Mouse (Mus musculus): ENCODE measurements around the gene Ermp1. TPM values are rescaled to one million over a fixed set of nuclear protein-coding genes. Genes with fewer than 3 reads are reported as not detected.

Ermp1 gene
- polyA plus RNA-seq, 1 experiment from 2014 or later: 17.7 TPM

DNA sequence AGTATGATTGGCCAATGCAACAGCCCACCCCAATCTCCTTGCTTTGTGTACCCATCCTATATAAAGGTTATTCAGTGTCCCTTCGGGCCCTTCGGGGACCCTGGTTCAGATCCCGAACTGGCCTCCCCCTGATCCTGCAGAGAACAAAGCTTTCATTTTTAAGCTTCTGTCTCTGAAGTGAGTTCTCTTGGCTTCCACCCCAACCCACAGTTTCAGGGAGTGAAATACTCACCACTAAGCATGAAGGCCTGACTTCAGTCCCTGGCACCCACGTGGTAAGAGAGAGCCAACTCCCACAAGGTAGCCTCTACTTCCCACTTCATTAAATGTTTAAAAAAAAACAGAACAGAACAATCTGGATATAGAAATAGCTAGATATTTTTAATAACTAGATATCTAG lies 10.6 kb upstream of the Ermp1 start:
- Histone ChIP-seq H3K27me3 (replicated peaks; ENCODE audit: low read depth, poor library complexity, severe bottlenecking) (no peaks in the 10 kb centered on the region), H3K9me3 (no peaks in the 10 kb centered on the region), H3K36me3 (replicated peaks) (no peaks in the 10 kb centered on the region), H3K4me3 (no peak overlapping the region), H3K27ac (replicated peaks) (no peak overlapping the region), H3K4me1 (peaks cover 23% of the 10 kb centered on the region)
- 90% methylated on average over 4 of the region's 4 CpGs for WGBS
- no peak for DNase-seq (ENCODE audit: low spot score)

GRCm38 (mm10) chr19:29657558-29657957 lies 9.3 kb upstream of the Ermp1 start:
- Histone ChIP-seq H3K36me3 (replicated peaks) (no peaks in the 10 kb centered on the region), H3K4me3 (no peak overlapping the region), H3K9me3 (no peaks in the 10 kb centered on the region), H3K4me1 (peaks cover 26% of the 10 kb centered on the region), H3K27ac (replicated peaks) (no peak overlapping the region), H3K27me3 (replicated peaks; ENCODE audit: low read depth, poor library complexity, severe bottlenecking) (no peaks in the 10 kb centered on the region)
- WGBS: 93% methylated on average over 2 of the region's 2 CpGs
- DNase-seq (ENCODE audit: low spot score): no peak

GRCm38 (mm10) chr19:29657033-29657432 lies 8.8 kb upstream of the Ermp1 start:
- Histone ChIP-seq H3K4me1 (peaks cover 26% of the 10 kb centered on the region), H3K9me3 (no peaks in the 10 kb centered on the region), H3K27ac (replicated peaks) (no peak overlapping the region), H3K27me3 (replicated peaks; ENCODE audit: low read depth, poor library complexity, severe bottlenecking) (no peaks in the 10 kb centered on the region), H3K4me3 (no peak overlapping the region), H3K36me3 (replicated peaks) (no peaks in the 10 kb centered on the region)
- 47% methylated on average over 3 of the region's 3 CpGs for WGBS
- DNase-seq (ENCODE audit: low spot score): no peak

GRCm38 (mm10) chr19:29656620-29657019 lies 8.4 kb upstream of the Ermp1 start:
- no peak for DNase-seq (ENCODE audit: low spot score)
- H3K36me3 ChIP-seq (replicated peaks): no peaks in the 10 kb centered on the region
- H3K9me3 ChIP-seq: no peaks in the 10 kb centered on the region
- no peak overlapping the region for H3K4me3 ChIP-seq
- 73% methylated on average over 5 of the region's 5 CpGs for WGBS
- H3K4me1 ChIP-seq: peaks cover 26% of the 10 kb centered on the region
- H3K27ac ChIP-seq (replicated peaks): no peak overlapping the region
- H3K27me3 ChIP-seq (replicated peaks; ENCODE audit: low read depth, poor library complexity, severe bottlenecking): no peaks in the 10 kb centered on the region

GRCm38 (mm10) chr19:29656029-29656428 lies 7.8 kb upstream of the Ermp1 start:
- 78% methylated on average over 4 of the region's 4 CpGs for WGBS
- Histone ChIP-seq H3K9me3 (no peaks in the 10 kb centered on the region), H3K27me3 (replicated peaks; ENCODE audit: low read depth, poor library complexity, severe bottlenecking) (no peaks in the 10 kb centered on the region), H3K4me1 (peaks cover 26% of the 10 kb centered on the region), H3K36me3 (replicated peaks) (no peaks in the 10 kb centered on the region), H3K27ac (replicated peaks) (no peak overlapping the region), H3K4me3 (no peak overlapping the region)
- DNase-seq (ENCODE audit: low spot score): no peak

- Histone ChIP-seq H3K27ac (replicated peaks) (no peak overlapping the region), H3K4me1 (peaks cover 26% of the 10 kb centered on the region), H3K27me3 (replicated peaks; ENCODE audit: low read depth, poor library complexity, severe bottlenecking) (no peaks in the 10 kb centered on the region), H3K9me3 (no peaks in the 10 kb centered on the region), H3K36me3 (replicated peaks) (no peaks in the 10 kb centered on the region), H3K4me3 (no peak overlapping the region)
- 61% methylated on average over 6 of the region's 6 CpGs for WGBS
- no peak for DNase-seq (ENCODE audit: low spot score)
Measured at GRCm38 (mm10) chr19:29655148-29655547, 6.9 kb upstream of the Ermp1 start.

DNA sequence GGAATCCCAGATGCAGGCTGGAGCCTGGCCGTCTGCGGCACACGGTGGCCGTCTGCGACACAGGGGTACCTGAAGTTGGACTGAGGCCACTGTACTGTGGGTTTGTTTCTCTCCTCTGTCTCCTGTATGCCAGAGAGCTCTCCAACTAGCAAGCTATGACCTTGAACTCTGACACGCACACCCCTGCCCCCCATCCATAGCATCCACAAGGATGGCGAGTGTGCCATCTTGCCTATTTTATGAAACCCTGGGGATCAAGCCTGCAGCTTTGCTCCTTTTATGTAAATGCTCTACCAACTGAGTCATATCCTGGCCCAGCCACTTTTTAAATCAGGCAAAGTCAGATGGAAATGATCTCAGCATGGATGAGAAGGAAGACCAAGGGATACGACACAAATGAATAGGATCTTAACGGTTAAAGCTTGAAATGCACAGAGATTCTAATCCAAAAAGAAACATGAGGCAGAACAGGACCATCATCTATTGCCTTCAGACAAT lies 5.6 kb upstream of the Ermp1 start:
- Histone ChIP-seq H3K36me3 (replicated peaks) (no peaks in the 10 kb centered on the region), H3K4me3 (no peak overlapping the region), H3K27me3 (replicated peaks; ENCODE audit: low read depth, poor library complexity, severe bottlenecking) (no peaks in the 10 kb centered on the region), H3K4me1 (peaks cover 24% of the 10 kb centered on the region), H3K27ac (replicated peaks) (no peak overlapping the region), H3K9me3 (no peaks in the 10 kb centered on the region)
- WGBS: 87% methylated on average over 9 of the region's 9 CpGs
- no peak for DNase-seq (ENCODE audit: low spot score)

- Histone ChIP-seq H3K4me1 (peaks cover 7% of the 10 kb centered on the region; the same call in 1 of the 2 replicates), H3K4me3 (no peak overlapping the region), H3K27ac (replicated peaks) (no peak overlapping the region), H3K27me3 (replicated peaks; ENCODE audit: low read depth, poor library complexity, severe bottlenecking) (no peaks in the 10 kb centered on the region), H3K9me3 (no peaks in the 10 kb centered on the region), H3K36me3 (replicated peaks) (peaks cover 14% of the 10 kb centered on the region)
- no peak for DNase-seq (ENCODE audit: low spot score)
- WGBS: 80% methylated on average over 1 of the region's 1 CpGs
Measured at GRCm38 (mm10) chr19:29649683-29650082, 1.5 kb upstream of the Ermp1 start.

DNA sequence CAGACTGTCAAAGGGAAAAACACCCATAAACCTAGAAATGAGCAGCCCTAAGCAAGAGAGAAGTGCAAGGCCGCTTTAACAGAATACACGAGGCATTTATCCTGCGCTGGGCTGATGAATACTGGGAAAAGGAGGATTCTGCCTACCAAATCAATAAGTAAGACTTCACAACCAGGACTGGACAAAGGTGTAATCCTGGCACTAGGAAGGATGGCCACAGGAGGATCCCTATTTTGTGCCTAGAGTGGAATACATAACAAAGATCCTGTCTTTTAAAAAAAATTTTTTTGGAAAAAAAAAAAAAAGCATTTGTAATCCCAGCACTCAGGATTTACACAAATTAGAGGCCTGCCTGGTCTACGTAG lies 317 bp upstream of the Ermp1 start:
- Histone ChIP-seq H3K4me1 (peaks cover 3% of the 10 kb centered on the region; the same call in 1 of the 2 replicates), H3K36me3 (replicated peaks) (peaks cover 23% of the 10 kb centered on the region), H3K27ac (replicated peaks) (no peak overlapping the region), H3K9me3 (no peaks in the 10 kb centered on the region), H3K4me3 (peak overlapping the region; percentile 90), H3K27me3 (replicated peaks; ENCODE audit: low read depth, poor library complexity, severe bottlenecking) (no peaks in the 10 kb centered on the region)
- no peak for DNase-seq (ENCODE audit: low spot score)
- 33% methylated on average over 4 of the region's 4 CpGs for WGBS

DNA sequence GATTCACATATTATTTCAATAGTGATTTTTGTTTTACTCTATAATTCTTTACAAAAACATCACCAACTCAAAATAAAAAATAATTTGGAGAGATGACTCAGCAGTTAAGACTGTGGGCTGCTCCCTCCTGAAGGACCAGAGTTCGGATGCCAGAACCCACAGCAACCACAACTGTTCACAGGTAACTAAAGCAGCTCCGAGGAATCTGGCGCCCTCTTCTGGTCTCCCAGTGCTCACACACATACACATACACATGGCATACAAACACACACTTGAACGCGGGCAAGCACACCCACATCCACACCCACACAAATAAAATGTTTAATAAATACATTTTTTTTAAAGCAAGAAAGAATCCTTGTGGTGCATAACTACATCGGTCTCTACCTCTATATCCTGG lies 3.5 kb downstream of the Ermp1 start:
- no peak for DNase-seq (ENCODE audit: low spot score)
- Histone ChIP-seq H3K27ac (replicated peaks) (no peak overlapping the region), H3K36me3 (replicated peaks) (peaks cover 23% of the 10 kb centered on the region), H3K4me3 (no peak overlapping the region), H3K9me3 (no peaks in the 10 kb centered on the region), H3K27me3 (replicated peaks; ENCODE audit: low read depth, poor library complexity, severe bottlenecking) (no peaks in the 10 kb centered on the region), H3K4me1 (peaks cover 32% of the 10 kb centered on the region)
- WGBS: 96% methylated on average over 6 of the region's 6 CpGs

GRCm38 (mm10) chr19:29643194-29643922 lies 4.9 kb downstream of the Ermp1 start:
- Histone ChIP-seq H3K4me1 (peaks cover 31% of the 10 kb centered on the region), H3K9me3 (no peaks in the 10 kb centered on the region), H3K36me3 (replicated peaks) (peaks cover 23% of the 10 kb centered on the region), H3K27me3 (replicated peaks; ENCODE audit: low read depth, poor library complexity, severe bottlenecking) (no peaks in the 10 kb centered on the region), H3K27ac (replicated peaks) (no peak overlapping the region; the same call in 1 of the 2 replicates), H3K4me3 (no peak overlapping the region)
- DNase-seq (ENCODE audit: low spot score): no peak
- WGBS: 87% methylated on average over 11 of the region's 11 CpGs

DNA sequence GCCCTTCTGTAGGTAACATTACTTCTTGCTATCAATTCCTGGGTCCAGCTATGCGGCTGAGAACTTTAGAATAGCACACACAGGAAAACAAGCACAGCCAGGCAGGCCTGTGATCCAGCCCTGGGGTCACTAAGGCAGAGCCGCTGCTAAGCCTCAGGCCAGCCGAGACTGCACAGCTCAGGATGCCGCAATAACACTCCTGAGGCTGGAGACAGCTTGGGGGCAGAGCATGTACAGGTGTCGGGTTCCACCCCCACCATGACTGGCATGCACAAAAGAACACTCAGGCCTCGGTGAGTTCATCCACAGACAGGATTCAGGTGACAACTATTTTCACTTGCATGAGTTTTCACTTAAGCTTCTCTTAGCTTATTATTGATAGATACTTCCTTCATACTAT lies 6.0 kb downstream of the Ermp1 start:
- Histone ChIP-seq H3K9me3 (no peaks in the 10 kb centered on the region), H3K4me3 (no peak overlapping the region), H3K27me3 (replicated peaks; ENCODE audit: low read depth, poor library complexity, severe bottlenecking) (no peaks in the 10 kb centered on the region), H3K27ac (replicated peaks) (peak overlapping the region; percentile 37), H3K36me3 (replicated peaks) (peaks cover 27% of the 10 kb centered on the region), H3K4me1 (peaks cover 30% of the 10 kb centered on the region)
- DNase-seq (ENCODE audit: low spot score): peak; percentile 56
- 30% methylated on average over 6 of the region's 6 CpGs for WGBS

GRCm38 (mm10) chr19:29641510-29641909 lies 6.7 kb downstream of the Ermp1 start:
- Histone ChIP-seq H3K4me1 (peaks cover 30% of the 10 kb centered on the region), H3K27me3 (replicated peaks; ENCODE audit: low read depth, poor library complexity, severe bottlenecking) (no peaks in the 10 kb centered on the region), H3K36me3 (replicated peaks) (peaks cover 34% of the 10 kb centered on the region), H3K27ac (replicated peaks) (peak overlapping the region; percentile 73), H3K9me3 (no peaks in the 10 kb centered on the region), H3K4me3 (no peak overlapping the region)
- 41% methylated on average over 5 of the region's 5 CpGs for WGBS
- DNase-seq (ENCODE audit: low spot score): no peak
